ENCODE assay signal across 18 mouse cellular contexts in the genomic region with DNA sequence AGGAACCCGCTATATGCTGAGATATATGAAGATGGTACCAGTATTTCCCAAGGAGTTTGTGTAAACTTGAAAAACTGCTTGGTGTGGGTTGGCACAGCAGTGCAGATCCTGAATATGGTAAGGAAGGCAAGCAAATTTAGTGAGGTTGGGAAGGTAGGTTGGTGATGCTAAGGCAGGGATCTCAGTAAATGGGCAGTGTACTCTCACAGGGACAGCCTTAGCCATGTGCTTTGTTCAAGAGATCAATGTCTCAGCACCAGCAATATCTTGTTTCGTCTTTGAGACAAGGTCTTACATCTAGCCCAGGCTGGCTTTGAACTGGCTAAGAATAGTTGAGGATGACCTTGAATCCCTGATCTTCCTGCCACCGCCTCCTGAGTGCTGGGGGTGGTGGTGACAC. TPM values are rescaled to one million over a fixed set of nuclear protein-coding genes. Genes with fewer than 3 reads are reported as not detected.
A peak's percentile ranks its signal among the peaks of the same experiment; 100 is the strongest.
DNase-seq lines count a peak whose midpoint lies in the region; ATAC-seq and TF ChIP-seq lines count a peak whose summit lies in the region.
"Had no signal": no experiment of that assay in that cellular context is flagged by ENCODE, and none has a peak within 500 bp of the region (broad histone marks: within the 10 kb centered on the region; RNA-seq: fewer than 3 reads in every experiment).

No protein-coding gene starts in this region.

- 54% methylated on average over 3 of the region's 3 CpGs for WGBS in heart, postnatal 0 days
- 80% methylated on average over 3 of the region's 3 CpGs for WGBS in small intestine, adult 2 months

- H3K4me2 ChIP-seq in heart, postnatal 0 days (ENCODE audit: low read depth, low read length), result no peak overlapping the region
- H3K4me2 ChIP-seq: hindbrain, embryonic 12.5 days had no signal

- no peak overlapping the region for H3K4me3 ChIP-seq in heart, postnatal 0 days (ENCODE audit: low read depth, low read length)
- H3K4me3 ChIP-seq in testis, adult 2 months (ENCODE audit: control insufficient read depth, low read depth, low read length), result peak overlapping the region; percentile 76
- H3K4me3 ChIP-seq in small intestine, adult 2 months (ENCODE audit: low read depth, low read length), result no peak overlapping the region
- H3K4me3 ChIP-seq: embryonic facial prominence, embryonic 10.5 days; hindbrain, embryonic 12.5 days; layer of hippocampus, adult 2 months had no signal

- H3K4me1 ChIP-seq in heart, postnatal 0 days (ENCODE audit: control insufficient read depth, insufficient read depth), result peaks cover 12% of the 10 kb centered on the region
- H3K4me1 ChIP-seq in testis, adult 2 months (ENCODE audit: control insufficient read depth, insufficient read depth, low read length), result no peaks in the 10 kb centered on the region
- H3K4me1 ChIP-seq in small intestine, adult 2 months (ENCODE audit: control insufficient read depth, insufficient read depth, insufficient read length, low read length), result peaks cover 13% of the 10 kb centered on the region; the same call in 1 of the 2 replicates

- DNase-seq in frontal cortex, adult 2 months (ENCODE audit: extremely low spot score in 1 of 2, low spot score in 1 of 2), result no peak
- DNase-seq in heart, postnatal 0 days (ENCODE audit: low spot score), result no peak
- DNase-seq in heart, postnatal 10 days, result no peak
- DNase-seq in testis, postnatal 14 days (ENCODE audit: low spot score), result no peak
- DNase-seq in adrenal gland, adult 2 months, result no peak
- DNase-seq: cerebellum, adult 2 months; left cerebral cortex, postnatal 4 days; lung, postnatal 14 days; right cerebral cortex, postnatal 25 days; thymus, adult 18-20 months had no signal

- TF ChIP-seq CTCF in heart, postnatal 0 days (IDR thresholded peaks at IDR 0.05; ENCODE audit: low read depth), result no peak
- TF ChIP-seq CTCF in testis, adult 2 months (IDR thresholded peaks at IDR 0.05; ENCODE audit: control insufficient read depth, insufficient read depth, insufficient replicate concordance, low read depth, low read length), result no peak
- no peak for TF ChIP-seq CTCF in small intestine, adult 2 months (IDR thresholded peaks at IDR 0.05; ENCODE audit: extremely low read depth, insufficient read length, insufficient replicate concordance, low read depth, low read length)

- H3K9ac ChIP-seq in heart, postnatal 0 days (replicated peaks; ENCODE audit: low read depth, low read length), result no peak overlapping the region
- H3K9ac ChIP-seq: hindbrain, embryonic 12.5 days had no signal

- no peak for TF ChIP-seq EP300 in heart, postnatal 0 days (IDR thresholded peaks at IDR 0.05; ENCODE audit: low read depth)

- intact Hi-C loops in heart, postnatal 10 days (cut with DNase I), result loop anchor here (2.0 to 5.0 kb wide), 2 partner anchors 16 to 67 kb away; no protein-coding TSS in a partner anchor

- TF ChIP-seq POLR2A in testis, adult 2 months (IDR thresholded peaks at IDR 0.05; ENCODE audit: control insufficient read depth, low read depth, low read length), result no peak
- TF ChIP-seq POLR2A in small intestine, adult 2 months (IDR thresholded peaks at IDR 0.05; ENCODE audit: low read depth, low read length), result no peak

- no peaks in the 10 kb centered on the region for H3K27me3 ChIP-seq in heart, postnatal 0 days (ENCODE audit: control insufficient read depth, insufficient read depth, low read length)
- no peaks in the 10 kb centered on the region for H3K27me3 ChIP-seq in testis, adult 2 months (ENCODE audit: control insufficient read depth, insufficient read depth, low read length)
- no peaks in the 10 kb centered on the region for H3K27me3 ChIP-seq in small intestine, adult 2 months (ENCODE audit: control insufficient read depth, insufficient read depth, low read length)
- H3K27me3 ChIP-seq: hindbrain, embryonic 12.5 days had no signal

- 0 out of 2 replicates have a peak overlapping the region, but pooled peaks have one; percentile 22 for H3K27ac ChIP-seq in heart, postnatal 0 days (ENCODE audit: low read depth)
- no peak overlapping the region for H3K27ac ChIP-seq in testis, adult 2 months (ENCODE audit: control insufficient read depth, insufficient read depth, low read depth, low read length)
- H3K27ac ChIP-seq in small intestine, adult 2 months (ENCODE audit: insufficient read depth, low read depth, low read length), result peak overlapping the region; percentile 6; the same call in 1 of the 2 replicates
- H3K27ac ChIP-seq: embryonic facial prominence, embryonic 10.5 days; hindbrain, embryonic 12.5 days; kidney, postnatal 0 days; layer of hippocampus, adult 2 months had no signal

- peaks cover 20% of the 10 kb centered on the region for H3K36me3 ChIP-seq in heart, postnatal 0 days (replicated peaks; ENCODE audit: control insufficient read depth, insufficient read depth, low read length)
- no peaks in the 10 kb centered on the region for H3K36me3 ChIP-seq in testis, adult 2 months (ENCODE audit: control insufficient read depth, insufficient read depth, low read length)
- H3K36me3 ChIP-seq in small intestine, adult 2 months (ENCODE audit: control insufficient read depth, insufficient read depth, low read length), result peaks cover 12% of the 10 kb centered on the region

- ATAC-seq in frontal cortex, adult (ENCODE audit: low TSS enrichment), result peak; percentile 6; the same call in 1 of the 2 replicates
- 0 out of 2 replicates have a peak, but pooled peaks have one; percentile 8 for ATAC-seq in heart, postnatal 0 days (ENCODE audit: insufficient read depth, low read depth)
- ATAC-seq: forebrain, embryonic 14.5 days had no signal

- no peaks in the 10 kb centered on the region for H3K9me3 ChIP-seq in heart, postnatal 0 days (replicated peaks; ENCODE audit: control insufficient read depth, low read length)
- H3K9me3 ChIP-seq: embryonic facial prominence, embryonic 10.5 days; hindbrain, embryonic 12.5 days had no signal

RNA-seq across cellular contexts. Expression of gene Ptp4a2, which starts 43.6 kb away (rescaled TPM):
- polyA plus RNA-seq in frontal cortex, adult 2 months (2012; rRNA removed), result 77.1 and 82.1 TPM in 2 replicates
- 132 and 176 TPM in 2 replicates for total RNA-seq in heart, postnatal 0 days (2014; rRNA removed; ENCODE audit: low replicate concordance)
- polyA plus RNA-seq in heart, postnatal 0 days (2015; fragmentation: Nextera tagmentation; extraction: Ambion mirVana), result 407 and 417 TPM in 2 replicates
- 100 to 1,000 TPM; 243 to 271 TPM for total RNA-seq in heart, postnatal 10 days (2021)
- 39.9 and 48.8 TPM in 2 replicates for polyA plus RNA-seq in testis, adult 2 months (2012; rRNA removed)
- 8.9 and 21.1 TPM in 2 replicates for polyA plus RNA-seq in small intestine, adult 2 months (2012; rRNA removed)
- total RNA-seq in adrenal gland, adult 2 months (2021), result 100 to 1,000 TPM; 378 to 409 TPM
- polyA plus RNA-seq in adrenal gland, adult 2 months (2012; rRNA removed), result 41.0 and 48.2 TPM in 2 replicates
